Mouse (Mus musculus) kidney, adult 2 months (tissue): ENCODE results near the gene Ppm1a.

ENCODE experiments used
- CTCF ChIP-seq: fragments of 200-500 bp; conservative IDR thresholded peaks from 2 replicates; pipeline ENCODE4 v1.5.1; 2011; ENCODE audit warnings: low read depth, mild to moderate bottlenecking, control low read depth, low read length, moderate library complexity, mixed read lengths; ENCODE audit not compliant: insufficient read depth, insufficient read length
- POLR2A ChIP-seq: fragments of 200-500 bp; IDR thresholded peaks from one replicate; pipeline ENCODE4 v1.6.1; 2011; ENCODE audit warnings: low read depth, low read length, control low read depth

DNA sequence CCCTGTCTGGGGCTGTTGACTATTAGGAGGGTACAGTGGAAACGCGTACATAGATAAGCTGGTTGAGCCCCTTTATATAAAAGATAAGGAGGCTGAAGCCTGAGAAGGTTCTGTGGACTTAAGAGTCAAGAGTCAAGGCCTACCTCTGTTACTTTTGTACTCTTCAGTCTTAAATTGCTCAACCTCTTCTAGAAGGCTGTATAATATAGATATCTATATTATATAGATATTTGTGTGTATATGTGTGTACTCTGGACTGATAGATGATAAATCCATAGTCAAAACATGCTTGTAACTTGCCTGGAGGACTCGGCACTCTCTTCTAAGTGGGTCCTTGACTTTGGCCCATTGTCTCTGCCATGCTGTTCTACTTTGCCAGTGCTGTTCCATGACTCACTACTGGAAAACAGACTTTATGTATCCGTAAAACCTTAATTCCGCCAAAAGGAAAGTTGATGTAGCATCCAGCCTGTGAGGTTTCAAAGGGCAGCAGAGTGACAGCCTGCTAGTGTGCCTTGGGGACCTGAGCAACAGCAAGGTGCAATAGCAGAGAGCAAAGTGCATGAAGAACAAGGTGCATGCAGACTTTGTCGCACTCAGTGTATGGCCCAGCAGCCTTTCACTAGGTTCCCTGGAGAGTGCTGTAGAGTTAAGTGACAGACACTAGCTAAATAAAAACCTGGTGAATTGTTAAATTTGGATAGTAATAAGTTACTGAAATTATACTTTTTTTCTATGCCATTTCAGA lies 28.1 kb downstream of the Ppm1a start:
- TF ChIP-seq CTCF (no peak), POLR2A (no peak)
